Mouse (Mus musculus) E14TG2a.4 (cell line): Measurements from ENCODE around the gene Rilpl1.

Experiments used
- H3K27me3 ChIP-seq: 2 replicates; pipeline ENCODE4 v1.6.1; 2014; ENCODE audit warnings: low read length, control low read depth; ENCODE audit not compliant: insufficient read depth
- H3K36me3 ChIP-seq: 2 replicates; pipeline ENCODE4 v1.6.1; 2014; ENCODE audit warnings: low read length, control low read depth; ENCODE audit not compliant: insufficient read depth
- H3K4me1 ChIP-seq: replicated peaks from 2 replicates; pipeline ENCODE4 v1.6.1; 2014; ENCODE audit warnings: low read depth, low read length, control low read depth
- H3K4me3 ChIP-seq: replicated peaks from 2 replicates; pipeline ENCODE4 v1.5.1; 2014; ENCODE audit warnings: mild to moderate bottlenecking, low read length
- H3K9me3 ChIP-seq: 2 replicates; pipeline ENCODE4 v1.6.1; 2014; ENCODE audit warnings: low read length, control low read depth
- CTCF ChIP-seq: conservative IDR thresholded peaks from 2 replicates; pipeline ENCODE4 v1.5.1; 2014; ENCODE audit warnings: low read length
- NANOG ChIP-seq: IDR thresholded peaks from 2 replicates; pipeline ENCODE4 v1.6.1; 2014; ENCODE audit warnings: borderline replicate concordance, low read length, mixed read lengths
- POU5F1 ChIP-seq: IDR thresholded peaks from 2 replicates; pipeline ENCODE4 v1.6.1; 2014; ENCODE audit warnings: low read length, borderline replicate concordance

Rilpl1 gene

DNA sequence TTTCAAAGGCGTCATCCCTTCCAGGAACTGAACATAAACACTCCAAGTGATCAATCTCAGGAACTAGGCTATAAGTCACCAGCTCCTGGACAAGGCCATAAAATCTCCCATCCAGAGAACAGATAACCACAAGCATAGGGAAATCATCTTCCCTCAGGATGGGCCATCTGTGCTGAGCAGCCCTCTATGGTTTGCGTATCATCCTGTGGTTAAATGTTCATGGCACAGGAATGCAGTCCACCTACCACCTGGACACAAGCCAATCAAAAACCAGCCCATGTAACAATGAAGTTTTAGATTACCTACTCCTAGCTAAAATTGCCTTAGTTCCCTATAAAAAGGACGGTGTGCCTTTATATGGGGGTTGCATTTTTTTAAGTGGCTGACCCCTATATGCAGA lies 42.3 kb downstream of the Rilpl1 start:
- Histone ChIP-seq H3K4me1 (peaks cover 33% of the 10 kb centered on the region), H3K9me3 (no peaks in the 10 kb centered on the region), H3K27me3 (no peaks in the 10 kb centered on the region), H3K4me3 (no peak overlapping the region), H3K36me3 (peaks cover 67% of the 10 kb centered on the region)
- TF ChIP-seq CTCF (no peak), POU5F1 (no peak), NANOG (no peak)

DNA sequence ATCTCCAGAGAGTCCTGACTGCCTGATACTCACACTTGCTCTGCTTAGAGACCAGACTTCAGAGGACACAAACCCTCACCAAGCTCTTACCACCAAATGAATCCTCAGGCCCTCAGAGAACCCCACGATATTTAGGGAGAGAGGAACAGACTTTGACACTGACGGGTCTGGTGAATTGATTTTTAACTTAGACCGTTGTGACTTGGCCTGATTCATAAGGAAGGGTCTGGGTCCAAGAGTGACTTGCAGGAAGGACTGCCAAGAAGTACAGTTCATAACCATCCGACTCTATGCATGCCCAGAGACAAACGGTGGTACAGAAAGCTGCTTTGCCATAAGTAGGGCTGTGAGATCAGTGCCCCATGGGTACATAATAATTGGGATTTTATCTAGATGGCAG lies 45.5 kb downstream of the Rilpl1 start:
- TF ChIP-seq CTCF (no peak), POU5F1 (no peak), NANOG (no peak)
- H3K4me1 ChIP-seq, result peaks cover 32% of the 10 kb centered on the region
- no peaks in the 10 kb centered on the region for H3K27me3 ChIP-seq
- no peak overlapping the region for H3K4me3 ChIP-seq
- no peaks in the 10 kb centered on the region for H3K9me3 ChIP-seq
- peaks cover 35% of the 10 kb centered on the region for H3K36me3 ChIP-seq

DNA sequence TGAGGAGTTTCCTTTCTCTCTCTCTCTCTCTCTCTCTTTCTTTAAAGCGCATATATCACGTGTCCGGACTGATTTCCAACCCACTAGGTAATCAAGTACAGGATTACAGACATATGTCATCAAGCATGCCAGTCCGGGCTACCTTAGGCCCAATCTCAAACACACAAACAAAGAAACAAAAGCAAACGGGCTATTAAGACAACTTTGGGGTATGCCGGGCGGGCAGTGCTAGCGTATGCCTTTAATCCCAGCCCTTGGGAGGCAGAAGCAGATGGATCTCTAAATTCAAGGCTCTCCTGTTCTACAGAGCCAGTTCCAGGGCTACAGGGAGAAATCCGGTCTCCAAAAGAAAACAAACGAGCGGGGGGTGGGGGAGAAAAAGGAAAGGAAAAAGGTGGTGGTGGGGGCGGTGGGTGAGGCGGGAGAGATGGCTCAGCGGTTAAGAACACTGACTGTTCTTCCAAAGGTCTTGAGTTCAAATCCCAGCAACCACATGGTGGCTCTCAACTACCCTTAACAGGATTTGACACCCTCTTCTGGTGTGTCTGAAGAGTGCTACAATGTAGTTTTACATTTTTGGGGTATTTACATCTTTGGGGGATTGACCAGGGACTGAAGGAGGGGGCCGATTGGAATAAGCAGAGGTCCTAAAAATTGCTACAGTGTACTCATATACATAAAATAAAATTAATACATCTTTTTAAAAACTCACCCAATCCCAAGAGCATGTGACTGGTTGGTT lies 47.4 kb downstream of the Rilpl1 start:
- peaks cover 19% of the 10 kb centered on the region for H3K36me3 ChIP-seq
- no peaks in the 10 kb centered on the region for H3K9me3 ChIP-seq
- H3K4me3 ChIP-seq, result peak overlapping the region; percentile 84
- peaks cover 38% of the 10 kb centered on the region for H3K4me1 ChIP-seq
- H3K27me3 ChIP-seq, result no peaks in the 10 kb centered on the region
- TF ChIP-seq CTCF, result no peak
- TF ChIP-seq NANOG, result no peak
- no peak for TF ChIP-seq POU5F1

DNA sequence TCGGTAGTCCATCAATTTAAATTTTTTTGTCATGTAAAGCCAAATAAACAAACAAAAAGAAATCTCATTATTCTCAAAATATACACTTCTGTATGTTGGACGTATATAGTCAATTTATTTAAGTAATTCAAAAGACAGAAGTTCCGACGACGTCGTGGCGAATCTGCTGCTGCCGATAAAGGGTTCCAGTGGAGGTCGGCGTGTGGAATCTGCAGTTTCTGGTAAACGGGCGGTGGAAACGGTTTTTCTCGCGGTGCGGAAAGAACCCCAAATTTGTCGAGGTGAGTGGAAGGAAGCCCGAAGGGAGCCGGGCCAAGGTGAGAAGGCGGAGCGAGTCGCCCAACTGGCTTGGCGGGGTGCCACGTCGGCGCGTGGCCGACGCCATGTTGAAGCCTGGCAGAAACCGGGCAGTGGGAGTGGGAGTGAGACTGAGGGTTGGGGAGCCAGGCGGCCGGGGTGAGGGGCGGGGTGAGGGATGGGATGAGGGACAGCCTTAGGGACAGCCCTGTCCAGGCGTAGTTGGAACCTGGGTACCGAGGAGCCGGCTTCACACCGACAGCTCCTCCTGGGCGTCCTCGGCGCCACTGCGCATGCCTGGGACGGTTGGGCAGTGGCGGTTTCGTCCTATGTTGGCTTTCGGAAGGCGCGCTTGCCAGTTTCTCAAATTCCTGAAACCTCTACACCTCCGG lies 48.1 kb downstream of the Rilpl1 start, which contains the start of gene Snrnp35:
Snrnp35 (plus strand) TSS at position 169 of the 689 bp plus-strand sequence.
- TF ChIP-seq CTCF (no peak), POU5F1 (no peak)
- no peaks in the 10 kb centered on the region for H3K9me3 ChIP-seq
- no peaks in the 10 kb centered on the region for H3K27me3 ChIP-seq
- peaks cover 15% of the 10 kb centered on the region for H3K36me3 ChIP-seq
- peak within 1 kb of the TSS; percentile 84 for H3K4me3 ChIP-seq
- peaks cover 42% of the 10 kb centered on the region for H3K4me1 ChIP-seq

DNA sequence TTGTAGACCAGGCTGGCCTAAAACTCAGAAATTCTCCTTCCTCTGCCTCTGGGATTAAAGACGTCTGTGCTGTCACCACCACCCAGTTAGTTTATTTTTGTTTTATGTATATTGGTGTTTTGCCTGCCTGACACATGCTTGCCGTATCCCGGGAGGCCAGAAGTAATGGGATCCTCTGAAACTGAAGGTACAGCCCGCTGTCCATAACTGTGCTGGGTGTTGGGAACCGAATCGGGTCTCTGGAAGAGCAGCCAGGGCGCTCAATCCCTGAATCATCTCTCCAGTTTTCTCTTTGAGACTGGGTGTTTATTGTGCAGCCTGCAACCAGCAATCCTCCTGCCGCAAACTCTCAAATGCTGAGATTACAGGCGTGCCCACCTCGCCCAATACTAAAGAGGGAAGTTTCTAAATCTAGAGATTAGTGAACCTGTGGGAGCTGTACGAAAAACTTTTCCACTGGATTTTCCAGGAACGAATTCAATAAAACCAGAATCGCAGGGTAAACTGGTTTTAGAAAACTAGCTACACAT lies 48.7 kb downstream of the Rilpl1 start:
- TF ChIP-seq NANOG (no peak), POU5F1 (no peak), CTCF (no peak)
- H3K36me3 ChIP-seq, result peaks cover 13% of the 10 kb centered on the region
- H3K4me1 ChIP-seq, result peaks cover 42% of the 10 kb centered on the region

DNA sequence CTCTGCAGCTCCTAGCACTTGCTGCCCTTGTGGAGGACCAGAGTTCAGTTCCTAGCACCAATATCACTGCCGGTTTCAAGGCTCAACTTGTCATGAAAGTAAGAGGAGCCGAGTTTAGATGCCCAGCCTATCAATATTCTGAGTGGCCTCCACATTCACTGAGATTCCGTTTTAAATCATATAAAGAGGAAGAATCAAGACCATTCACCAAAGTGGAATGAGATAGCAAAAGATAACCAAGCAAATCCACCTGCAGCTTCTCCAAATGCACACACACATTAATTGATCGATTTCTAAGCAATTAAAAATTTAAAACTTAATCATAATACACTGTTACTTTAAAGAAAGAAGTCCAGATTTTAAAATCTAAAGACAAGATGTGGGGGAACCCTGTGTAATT lies 49.5 kb downstream of the Rilpl1 start:
- TF ChIP-seq CTCF (no peak), NANOG (no peak), POU5F1 (no peak)
- H3K36me3 ChIP-seq, result peaks cover 9% of the 10 kb centered on the region; the same call in 1 of the 2 replicates
- no peaks in the 10 kb centered on the region for H3K27me3 ChIP-seq
- H3K9me3 ChIP-seq, result no peaks in the 10 kb centered on the region
- H3K4me1 ChIP-seq, result peaks cover 42% of the 10 kb centered on the region
- H3K4me3 ChIP-seq, result peak overlapping the region; percentile 84; the same call in 1 of the 2 replicates

More for the DNA sequence above, 48.7 kb downstream of the Rilpl1 start:
- Histone ChIP-seq H3K9me3 (no peaks in the 10 kb centered on the region), H3K27me3 (no peaks in the 10 kb centered on the region), H3K4me3 (peak overlapping the region; percentile 84)

DNA sequence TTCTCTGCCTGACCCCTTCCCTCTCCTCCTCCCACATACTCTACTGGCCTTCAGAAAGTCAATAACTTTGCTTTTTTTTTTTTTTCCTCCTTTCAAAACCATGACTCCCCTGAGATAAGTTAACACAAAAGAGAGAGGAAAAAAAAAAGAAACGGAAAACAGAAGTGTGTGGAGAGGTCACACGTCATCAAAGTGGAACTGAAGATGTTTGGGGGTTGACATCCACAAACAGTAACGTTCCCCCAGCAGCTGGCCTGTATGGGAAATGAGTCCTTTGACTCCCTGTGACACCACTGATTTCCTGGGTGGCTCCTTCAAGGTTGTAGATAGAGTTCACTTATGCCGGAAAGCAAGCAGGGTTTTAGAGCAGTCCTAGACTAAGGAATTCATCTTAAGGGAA lies 51.1 kb downstream of the Rilpl1 start:
- Histone ChIP-seq H3K4me1 (peaks cover 47% of the 10 kb centered on the region), H3K36me3 (no peaks in the 10 kb centered on the region; the same call in 1 of the 2 replicates), H3K4me3 (no peak overlapping the region), H3K9me3 (no peaks in the 10 kb centered on the region), H3K27me3 (no peaks in the 10 kb centered on the region)
- TF ChIP-seq POU5F1 (no peak), NANOG (no peak), CTCF (no peak)

DNA sequence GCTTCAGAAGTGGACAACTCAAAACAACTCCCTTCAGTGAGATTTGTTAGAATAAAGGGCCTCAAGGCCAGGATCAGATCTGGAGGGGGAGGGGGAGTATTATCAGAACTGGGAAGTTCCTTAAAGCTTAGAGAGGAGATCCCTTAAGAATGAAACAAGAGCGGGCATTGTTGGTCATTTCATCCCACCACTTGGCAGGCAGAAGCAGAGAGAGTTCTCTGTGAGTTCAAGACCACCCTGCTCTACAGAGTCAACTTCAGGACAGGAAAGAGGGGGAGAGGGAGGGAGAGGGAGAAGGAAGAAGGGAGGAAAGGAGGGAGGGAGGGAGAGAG lies 52.4 kb downstream of the Rilpl1 start:
- no peaks in the 10 kb centered on the region for H3K27me3 ChIP-seq
- H3K4me3 ChIP-seq, result peak overlapping the region; percentile 82; the same call in 1 of the 2 replicates
- no peaks in the 10 kb centered on the region for H3K9me3 ChIP-seq
- TF ChIP-seq NANOG (no peak), CTCF (no peak), POU5F1 (no peak)
- peaks cover 37% of the 10 kb centered on the region for H3K4me1 ChIP-seq
- H3K36me3 ChIP-seq, result no peaks in the 10 kb centered on the region
